Mouse (Mus musculus) CD8-positive naive resting alpha-beta T cell, adult 57 days (primary cell): ENCODE results near the gene Zfp879. TPM values are rescaled to one million over a fixed set of nuclear protein-coding genes. Genes with fewer than 3 reads are reported as not detected.

Experiments
- total RNA-seq: library from RNA; stranded (reverse); gene quantifications from one replicate; pipeline ENCODE4 v1.2.4, GENCODE M21; 2023

Gene Zfp879
- total RNA-seq: 0.21 TPM

GRCm38 (mm10) chr11:50841023-50841735 is at the start of gene Zfp879:
Gene Zfp879 (minus strand): TSS chr11:50841552.

GRCm38 (mm10) chr11:50887390-50888128 is 46.2 kb upstream of the Zfp879 start, which contains the start of gene Zfp454:
Gene Zfp454 (minus strand): TSS chr11:50887651.

GRCm38 (mm10) chr11:50850177-50850735 is 8.9 kb upstream of the Zfp879 start, which contains the start of gene Grm6:
Gene Grm6 (plus strand): TSS chr11:50850685.

GRCm38 (mm10) chr11:50827010-50827953 is 14.1 kb downstream of the Zfp879 start, which contains the start of gene Zfp354c:
Gene Zfp354c (minus strand): TSS chr11:50827724.

Other genes with a start within 250 kb of the Zfp879 start
- gene Adamts2, start 239.5 kb downstream of the Zfp879 start, total RNA-seq: not detected
- 17.9 TPM for gene Zfp354c, start 13.8 kb downstream of the Zfp879 start, total RNA-seq
- gene Grm6, start 9.1 kb upstream of the Zfp879 start, total RNA-seq: 17.9 TPM
- not detected for gene Zfp454, start 46.1 kb upstream of the Zfp879 start, total RNA-seq
- 3.3 TPM for gene Zfp2, start 74.6 kb upstream of the Zfp879 start, total RNA-seq
- not detected for gene Zfp354b, start 90.1 kb upstream of the Zfp879 start, total RNA-seq
- not detected for gene 4933414I15Rik, start 102.2 kb upstream of the Zfp879 start, total RNA-seq
- gene Prop1, start 112.2 kb upstream of the Zfp879 start, total RNA-seq: not detected
- not detected for gene Olfr1378, start 125.0 kb upstream of the Zfp879 start, total RNA-seq
- gene Olfr1377, start 140.4 kb upstream of the Zfp879 start, total RNA-seq: not detected
- gene Olfr51, start 162.0 kb upstream of the Zfp879 start, total RNA-seq: not detected
- not detected for gene Olfr54, start 172.7 kb upstream of the Zfp879 start, total RNA-seq
- not detected for gene Olfr1375, start 206.6 kb upstream of the Zfp879 start, total RNA-seq
- not detected for gene Zfp354a, start 217.7 kb upstream of the Zfp879 start, total RNA-seq